Mouse (Mus musculus) R1 (cell line): ENCODE results near the gene Mphosph9.

ENCODE experiments used
- DNase-seq: peaks from one replicate; pipeline ENCODE4 v3.0.0-alpha.2; 2018; ENCODE audit warnings: low read depth, low spot score

The Mphosph9 gene

GRCm38 (mm10) chr5:124214516-124215145 lies 113.1 kb downstream of the Mphosph9 start:
- DNase-seq: no peak

- peak; percentile 47 for DNase-seq
These were observed 113.9 kb downstream of the Mphosph9 start for GRCm38 (mm10) chr5:124213588-124214469.

GRCm38 (mm10) chr5:124211669-124212068 lies 116.1 kb downstream of the Mphosph9 start:
- DNase-seq: no peak

- no peak for DNase-seq
These were observed 116.5 kb downstream of the Mphosph9 start for GRCm38 (mm10) chr5:124211234-124211633.

- DNase-seq: peak; percentile 78
These were observed 117.3 kb downstream of the Mphosph9 start for GRCm38 (mm10) chr5:124210281-124211016.

- DNase-seq: no peak
These were observed 117.9 kb downstream of the Mphosph9 start for GRCm38 (mm10) chr5:124209850-124210249.

GRCm38 (mm10) chr5:124208030-124208429 lies 119.7 kb downstream of the Mphosph9 start:
- no peak for DNase-seq

GRCm38 (mm10) chr5:124206481-124207038 lies 121.2 kb downstream of the Mphosph9 start:
- no peak for DNase-seq

GRCm38 (mm10) chr5:124205809-124206380 lies 121.9 kb downstream of the Mphosph9 start:
- DNase-seq: peak; percentile 82

- DNase-seq: peak; percentile 93
These were observed 122.6 kb downstream of the Mphosph9 start for GRCm38 (mm10) chr5:124205211-124205610.

- no peak for DNase-seq
These were observed 123.5 kb downstream of the Mphosph9 start for GRCm38 (mm10) chr5:124204127-124204794.

- no peak for DNase-seq
These were observed 124.5 kb downstream of the Mphosph9 start for GRCm38 (mm10) chr5:124203251-124203650.

GRCm38 (mm10) chr5:124202071-124202470 lies 125.7 kb downstream of the Mphosph9 start:
- DNase-seq: no peak

- DNase-seq: no peak
These were observed 126.2 kb downstream of the Mphosph9 start for GRCm38 (mm10) chr5:124201564-124201963.
